Mouse (Mus musculus) myocyte (in vitro differentiated cells): ENCODE data around the gene Tgm4. TPM values are rescaled to one million over a fixed set of nuclear protein-coding genes. Genes with fewer than 3 reads are reported as not detected.

Experiments
- H3K27me3 ChIP-seq: one replicate; pipeline ENCODE4 v1.6.1; 2011; ENCODE audit not compliant: control insufficient read depth, insufficient read depth, insufficient read length
- H3K36me3 ChIP-seq: one replicate; pipeline ENCODE4 v1.6.1; 2011; ENCODE audit not compliant: control insufficient read depth, insufficient read depth
- H3K4me2 ChIP-seq: one replicate; pipeline ENCODE4 v1.6.1; 2011; ENCODE audit warnings: low read depth, control low read depth
- H3K4me3 ChIP-seq: one replicate; pipeline ENCODE4 v1.5.1; 2011; ENCODE audit warnings: mild to moderate bottlenecking, control low read depth, moderate library complexity
- H3K79me2 ChIP-seq: one replicate; pipeline ENCODE4 v1.6.1; 2011; ENCODE audit not compliant: control insufficient read depth, insufficient read depth
- H3ac ChIP-seq: one replicate; pipeline ENCODE4 v1.6.1; 2011; ENCODE audit not compliant: control insufficient read depth, insufficient read length
- CEBPB ChIP-seq: IDR thresholded peaks from 2 replicates; pipeline ENCODE4 v1.6.1; 2011; ENCODE audit warnings: mild to moderate bottlenecking, moderate library complexity; ENCODE audit not compliant: poor library complexity, insufficient read depth, severe bottlenecking
- E2F4 ChIP-seq: IDR thresholded peaks from one replicate; pipeline ENCODE4 v1.6.1; 2011; ENCODE audit warnings: mild to moderate bottlenecking, control low read depth, moderate library complexity; ENCODE audit not compliant: insufficient read depth
- MAX ChIP-seq: IDR thresholded peaks from one replicate; pipeline ENCODE4 v1.6.1; 2011; ENCODE audit warnings: low read depth, mild to moderate bottlenecking, control low read depth
- MYOD1 ChIP-seq, 3 experiments: IDR thresholded peaks; one replicate each; pipeline ENCODE4 v1.6.1; 2011; ENCODE audit warnings: control low read depth in 2 of 3, low read depth in 2 of 3, mild to moderate bottlenecking in 2 of 3, moderate library complexity in 1 of 3; ENCODE audit not compliant: insufficient read length in 2 of 3, control insufficient read depth in 1 of 3
- MYOG ChIP-seq, 3 experiments: IDR thresholded peaks; one replicate each; pipeline ENCODE4 v1.6.1; 2011; ENCODE audit warnings: control low read depth in 2 of 3, low read depth in 2 of 3, mild to moderate bottlenecking in 2 of 3; ENCODE audit not compliant: insufficient read length in 2 of 3, control insufficient read depth in 1 of 3, insufficient read depth in 1 of 3
- POLR2A ChIP-seq: IDR thresholded peaks from one replicate; pipeline ENCODE4 v1.6.1; 2011; ENCODE audit warnings: low read depth, mild to moderate bottlenecking, control low read depth, moderate library complexity; ENCODE audit not compliant: insufficient read length
- POLR2AphosphoS2 ChIP-seq: IDR thresholded peaks from one replicate; pipeline ENCODE4 v1.6.1; 2011; ENCODE audit warnings: low read depth, control low read depth; ENCODE audit not compliant: insufficient read length
- REST ChIP-seq: IDR thresholded peaks from one replicate; pipeline ENCODE4 v1.6.1; 2011; ENCODE audit warnings: mild to moderate bottlenecking, control low read depth, moderate library complexity; ENCODE audit not compliant: insufficient read depth, insufficient read length
- SRF ChIP-seq: IDR thresholded peaks from one replicate; pipeline ENCODE4 v1.6.1; 2011; ENCODE audit warnings: low read depth; ENCODE audit not compliant: control insufficient read depth, insufficient read length
- TCF12 ChIP-seq: IDR thresholded peaks from one replicate; pipeline ENCODE4 v1.6.1; 2011; ENCODE audit warnings: mild to moderate bottlenecking, control low read depth; ENCODE audit not compliant: poor library complexity, insufficient read depth, severe bottlenecking
- TCF3 ChIP-seq: IDR thresholded peaks from one replicate; pipeline ENCODE4 v1.6.1; 2011; ENCODE audit warnings: low read depth, control low read depth; ENCODE audit not compliant: insufficient read length
- USF1 ChIP-seq: IDR thresholded peaks from one replicate; pipeline ENCODE4 v1.6.1; 2011; ENCODE audit warnings: low read depth, mild to moderate bottlenecking, control low read depth, moderate library complexity
- polyA plus RNA-seq: library from polyadenylated mRNA; unstranded; fragments of >200 nt; fragmentation: generic; extraction: Trizol; gene quantifications from one replicate; pipeline ENCODE4 v1.2.1, GENCODE M21; 2012; ENCODE audit warnings: missing spikeins

The Tgm4 gene
- polyA plus RNA-seq, 1 experiment, result 0.25 TPM

GRCm38 (mm10) chr9:123107186-123107585 lies 72.7 kb downstream of the Tgm4 start:
- no peak for TF ChIP-seq USF1
- TF ChIP-seq TCF3, result no peak
- TF ChIP-seq E2F4, result no peak
- no peak for TF ChIP-seq MAX
- no peaks in the 10 kb centered on the region for H3K27me3 ChIP-seq
- peaks cover 62% of the 10 kb centered on the region for H3K79me2 ChIP-seq
- H3ac ChIP-seq, result no peak overlapping the region
- peaks cover 6% of the 10 kb centered on the region for H3K36me3 ChIP-seq
- no peak overlapping the region for H3K4me2 ChIP-seq
- no peak overlapping the region for H3K4me3 ChIP-seq

GRCm38 (mm10) chr9:123109188-123109587 lies 74.7 kb downstream of the Tgm4 start:
- Histone ChIP-seq H3K4me3 (no peak overlapping the region), H3ac (no peak overlapping the region), H3K36me3 (no peaks in the 10 kb centered on the region), H3K27me3 (no peaks in the 10 kb centered on the region), H3K4me2 (no peak overlapping the region), H3K79me2 (peaks cover 72% of the 10 kb centered on the region)
- TF ChIP-seq TCF12, result no peak

GRCm38 (mm10) chr9:123111751-123112221 lies 77.3 kb downstream of the Tgm4 start:
- H3ac ChIP-seq, result no peak overlapping the region
- TF ChIP-seq POLR2A, result no peak
- TF ChIP-seq TCF3, result no peak
- no peak for TF ChIP-seq USF1
- TF ChIP-seq MYOD1 (IDR thresholded peaks at IDR 0.05; ENCODE audit: control insufficient read depth in 1 of 3, insufficient read length in 2 of 3, low read depth in 2 of 3), result no peak
- no peak for TF ChIP-seq POLR2AphosphoS2
- no peak for TF ChIP-seq REST
- no peak for TF ChIP-seq SRF
- TF ChIP-seq CEBPB, result no peak
- no peak for TF ChIP-seq E2F4
- TF ChIP-seq TCF12, result no peak
- no peak for TF ChIP-seq MYOG (IDR thresholded peaks at IDR 0.05; ENCODE audit: control insufficient read depth in 1 of 3, insufficient read depth in 1 of 3, insufficient read length in 2 of 3, low read depth in 2 of 3)
- TF ChIP-seq MAX, result no peak
- peak overlapping the region; percentile 82 for H3K4me3 ChIP-seq
- peaks cover 80% of the 10 kb centered on the region for H3K79me2 ChIP-seq
- peaks cover 3% of the 10 kb centered on the region for H3K36me3 ChIP-seq
- H3K27me3 ChIP-seq, result no peaks in the 10 kb centered on the region
- H3K4me2 ChIP-seq, result peak overlapping the region; percentile 94

- Histone ChIP-seq H3ac (peak within 1 kb of the TSS; percentile 84), H3K79me2 (peaks cover 74% of the 10 kb centered on the region), H3K4me3 (peak within 1 kb of the TSS; percentile 82), H3K4me2 (peak within 1 kb of the TSS; percentile 98), H3K27me3 (no peaks in the 10 kb centered on the region), H3K36me3 (peaks cover 8% of the 10 kb centered on the region)
- TF ChIP-seq E2F4 (peak; percentile 70), TCF12 (no peak), SRF (peak; percentile 90), MAX (no peak), MYOG (IDR thresholded peaks at IDR 0.05; ENCODE audit: control insufficient read depth in 1 of 3, insufficient read depth in 1 of 3, insufficient read length in 2 of 3, low read depth in 2 of 3) (peak in 2 of 3 experiments; percentile 14 to 46), REST (peak; percentile 47), POLR2A (peak; percentile 96), USF1 (no peak), CEBPB (no peak), POLR2AphosphoS2 (peak; percentile 94), MYOD1 (IDR thresholded peaks at IDR 0.05; ENCODE audit: control insufficient read depth in 1 of 3, insufficient read length in 2 of 3, low read depth in 2 of 3) (peak in 2 of 3 experiments; percentile 11 to 36), TCF3 (no peak)
Observed at GRCm38 (mm10) chr9:123112805-123113521, 78.4 kb downstream of the Tgm4 start, which contains the start of the genes Zdhhc3 and Exosc7. TSS of gene Zdhhc3 (minus strand) at chr9:123113205. TSS of gene Exosc7 (plus strand) at chr9:123113215.

- Histone ChIP-seq H3K4me2 (peak overlapping the region; percentile 98), H3K4me3 (peak overlapping the region; percentile 82), H3K79me2 (peaks cover 71% of the 10 kb centered on the region), H3K36me3 (peaks cover 13% of the 10 kb centered on the region), H3K27me3 (no peaks in the 10 kb centered on the region), H3ac (no peak overlapping the region)
- TF ChIP-seq SRF (no peak), TCF3 (no peak), CEBPB (no peak), POLR2AphosphoS2 (no peak), TCF12 (no peak), USF1 (no peak), E2F4 (no peak), REST (no peak), MYOG (IDR thresholded peaks at IDR 0.05; ENCODE audit: control insufficient read depth in 1 of 3, insufficient read depth in 1 of 3, insufficient read length in 2 of 3, low read depth in 2 of 3) (no peak), MYOD1 (IDR thresholded peaks at IDR 0.05; ENCODE audit: control insufficient read depth in 1 of 3, insufficient read length in 2 of 3, low read depth in 2 of 3) (no peak), MAX (no peak), POLR2A (no peak)
Observed at GRCm38 (mm10) chr9:123113931-123114330, 79.4 kb downstream of the Tgm4 start.
